Mouse (Mus musculus) thymus, postnatal 10 days (tissue): ENCODE results near the gene Shroom1.
"Not testable (repeated sequence)": the region's sequence is repeated elsewhere in the genome, so short reads cannot be mapped to it uniquely, and the experiment has no call there.

Source experiments
- DNase-seq, 2 experiments: peaks; one replicate each; pipeline ENCODE4 v3.0.0; 2021; ENCODE audit warnings: low spot score in 2 of 2

Gene Shroom1

GRCm38 (mm10) chr11:53456474-53457371, at the start of gene Shroom1, which contains the start of gene Gm10447:
Gene Shroom1, plus strand, starts transcription at chr11:53457205.
Gene Gm10447, minus strand, starts transcription at chr11:53457110.
- DNase-seq: no peak

- peak in 1 of 2 experiments; percentile 11 for DNase-seq
Observed at GRCm38 (mm10) chr11:53411738-53412137, 45.3 kb upstream of the Shroom1 start.

GRCm38 (mm10) chr11:53413871-53414270, 43.1 kb upstream of the Shroom1 start:
- DNase-seq: no peak

DNA sequence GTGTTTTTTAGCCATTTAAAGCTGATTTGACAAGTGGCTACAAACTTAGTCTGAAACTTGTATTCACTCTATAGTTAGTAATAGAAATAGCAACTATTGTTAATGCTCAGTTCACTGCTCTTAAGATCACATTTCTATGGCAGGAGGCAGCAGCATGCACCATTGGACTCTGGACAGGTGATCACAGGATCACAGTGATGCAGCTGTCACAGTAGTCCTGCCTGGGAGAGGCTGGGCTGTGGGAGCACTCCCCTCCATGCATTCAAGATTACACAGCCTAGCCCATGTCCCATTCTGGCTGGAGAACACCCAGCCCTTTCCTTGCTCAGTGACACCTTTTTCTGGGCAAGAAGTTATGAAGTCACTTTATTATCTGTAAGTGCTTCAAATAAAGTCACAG, 39.0 kb upstream of the Shroom1 start:
- DNase-seq: no peak

GRCm38 (mm10) chr11:53423036-53423435, 34.0 kb upstream of the Shroom1 start, which contains the start of gene Leap2:
Gene Leap2, minus strand, starts transcription at chr11:53423170.
- no peak for DNase-seq

GRCm38 (mm10) chr11:53424826-53425225, 32.2 kb upstream of the Shroom1 start:
- no peak for DNase-seq

- DNase-seq: no peak
Observed at GRCm38 (mm10) chr11:53425251-53425650, 31.8 kb upstream of the Shroom1 start.

DNA sequence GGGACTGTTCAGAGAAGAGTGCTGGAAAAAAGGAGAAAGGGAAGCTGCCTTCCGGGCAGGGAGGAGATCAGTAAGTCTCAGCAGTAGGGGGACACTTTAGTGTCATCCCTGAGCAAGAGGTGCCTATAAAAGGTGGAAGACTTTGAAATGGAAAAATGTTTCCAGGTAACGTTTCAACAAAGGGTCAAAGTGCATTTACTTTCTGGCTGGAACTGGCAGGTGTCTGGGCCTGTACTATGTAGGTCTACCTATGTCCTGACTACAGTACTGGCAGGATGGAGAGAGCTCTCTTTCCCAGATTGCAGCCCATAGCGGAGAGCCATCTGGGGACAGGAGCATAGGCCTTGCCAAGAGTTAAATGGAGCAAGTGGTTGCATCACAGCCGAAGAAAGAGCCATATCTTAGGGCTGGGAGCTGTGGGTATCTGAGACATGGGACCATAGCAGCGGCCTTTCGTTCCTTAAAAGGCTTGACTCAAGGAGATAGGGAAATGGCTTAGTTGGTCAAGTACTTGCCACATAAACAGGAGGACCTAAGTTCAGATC, 31.2 kb upstream of the Shroom1 start:
- DNase-seq: no peak

DNA sequence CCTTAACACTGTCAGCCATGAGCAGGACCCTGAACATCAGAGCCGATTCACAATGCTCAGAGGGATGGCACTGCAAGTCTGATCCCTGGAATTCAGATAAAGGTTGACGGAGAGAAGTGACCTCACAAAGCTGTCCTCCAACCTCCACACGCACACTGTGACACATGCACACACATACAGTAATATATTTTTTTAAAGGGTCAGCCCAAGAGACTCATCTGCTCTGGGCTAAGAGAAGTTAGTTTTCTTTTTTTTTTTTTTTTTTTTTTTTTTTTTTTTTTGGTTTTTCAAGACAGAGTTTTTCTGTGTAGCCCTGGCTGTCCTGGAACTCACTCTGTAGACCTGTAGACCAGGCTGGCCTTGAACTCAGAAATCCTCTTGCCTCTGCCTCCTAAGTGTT, 30.1 kb upstream of the Shroom1 start:
- DNase-seq: not testable (repeated sequence)

DNA sequence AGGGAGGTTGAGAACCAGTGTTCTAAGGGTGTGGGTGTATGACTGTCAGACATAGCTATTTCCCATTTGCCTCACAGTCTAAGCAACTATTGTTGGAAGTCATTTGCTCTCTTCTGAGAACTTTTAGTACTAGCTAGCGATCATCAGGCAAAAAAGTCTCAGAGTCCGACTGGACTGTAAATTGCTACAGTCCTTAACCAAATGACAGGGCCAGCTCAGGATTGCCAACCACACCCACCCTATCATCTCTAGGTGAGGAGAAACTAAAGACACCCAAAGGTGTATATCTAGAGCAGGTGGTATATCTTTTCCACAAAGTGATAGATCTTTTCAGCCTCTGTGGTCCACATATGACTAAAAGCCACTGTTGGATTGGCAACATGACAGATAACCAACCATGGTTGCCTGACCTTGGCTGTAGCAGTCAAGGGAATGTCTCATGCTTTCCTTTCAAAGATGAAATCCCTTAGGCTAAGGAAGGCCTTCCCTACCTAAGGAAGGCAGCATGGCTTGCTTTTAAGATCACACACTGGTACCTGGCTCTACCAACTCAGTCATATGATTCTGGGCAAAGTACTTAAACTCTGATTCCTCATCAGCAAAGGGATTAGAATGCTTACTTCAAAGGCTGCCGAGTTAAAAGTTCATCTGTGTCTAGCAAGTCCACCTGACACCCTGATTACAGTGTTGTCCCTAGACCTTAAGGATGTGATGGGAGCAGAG, 28.9 kb upstream of the Shroom1 start:
- DNase-seq: no peak

DNA sequence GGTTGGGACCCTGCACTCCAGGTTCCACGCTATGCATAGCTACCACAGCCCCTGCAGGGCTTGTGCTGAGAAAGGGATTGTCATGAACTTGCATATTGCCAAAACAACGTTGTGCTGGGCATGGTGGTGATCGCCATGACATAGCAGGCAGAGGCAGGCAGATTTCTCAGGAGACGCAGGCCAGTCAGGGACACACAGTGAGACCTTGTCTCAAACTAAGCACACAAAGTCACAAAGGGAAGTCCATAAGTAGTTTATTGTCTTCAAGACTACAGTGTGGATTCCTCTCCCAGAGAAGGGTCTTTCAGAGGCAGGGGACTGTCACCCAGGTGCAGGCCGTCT, 28.3 kb upstream of the Shroom1 start:
- no peak for DNase-seq

- DNase-seq: no peak
Observed at GRCm38 (mm10) chr11:53429182-53429581, 27.8 kb upstream of the Shroom1 start.

- no peak for DNase-seq
Observed at GRCm38 (mm10) chr11:53430300-53430669, 26.7 kb upstream of the Shroom1 start.

DNA sequence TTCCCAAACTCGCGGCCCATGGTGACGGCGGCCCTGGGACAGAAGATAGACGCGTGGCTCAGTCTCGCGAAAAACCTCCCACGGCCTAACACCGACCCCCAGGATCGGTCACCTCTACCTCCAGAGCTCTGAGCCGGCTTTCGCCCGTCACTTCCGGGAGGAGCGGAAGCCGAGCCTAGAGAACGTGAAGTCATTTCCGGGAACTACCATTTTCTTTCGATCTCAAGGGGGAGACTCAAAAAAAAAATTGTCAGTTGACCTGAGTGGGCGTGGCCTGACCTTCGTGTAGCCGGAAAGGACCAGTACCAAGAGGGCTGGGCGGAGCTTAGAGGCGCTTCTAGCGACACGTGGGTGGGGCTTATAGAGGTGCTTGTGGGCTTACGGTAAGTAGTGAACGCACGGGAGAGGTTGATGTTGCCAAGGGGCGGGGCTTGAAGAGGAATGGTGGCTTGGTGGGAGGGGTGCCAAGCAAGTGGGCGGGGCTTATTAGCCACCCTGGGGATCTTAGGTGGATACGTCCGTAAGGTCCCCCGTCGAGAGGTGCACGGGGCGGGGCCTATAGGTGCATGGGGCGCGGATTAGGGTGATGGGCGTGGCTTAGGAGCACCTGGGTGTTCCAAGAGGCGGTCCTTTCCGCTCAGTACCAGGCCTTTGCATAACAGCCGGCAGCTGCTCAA, 26.2 kb upstream of the Shroom1 start, which contains the start of the genes Uqcrq and Gdf9:
TSS of gene Uqcrq (minus strand) at position 162 of the 677 bp plus-strand sequence.
TSS of gene Gdf9 (plus strand) at position 354 of the 677 bp plus-strand sequence.
- DNase-seq: peak; percentile 99

DNA sequence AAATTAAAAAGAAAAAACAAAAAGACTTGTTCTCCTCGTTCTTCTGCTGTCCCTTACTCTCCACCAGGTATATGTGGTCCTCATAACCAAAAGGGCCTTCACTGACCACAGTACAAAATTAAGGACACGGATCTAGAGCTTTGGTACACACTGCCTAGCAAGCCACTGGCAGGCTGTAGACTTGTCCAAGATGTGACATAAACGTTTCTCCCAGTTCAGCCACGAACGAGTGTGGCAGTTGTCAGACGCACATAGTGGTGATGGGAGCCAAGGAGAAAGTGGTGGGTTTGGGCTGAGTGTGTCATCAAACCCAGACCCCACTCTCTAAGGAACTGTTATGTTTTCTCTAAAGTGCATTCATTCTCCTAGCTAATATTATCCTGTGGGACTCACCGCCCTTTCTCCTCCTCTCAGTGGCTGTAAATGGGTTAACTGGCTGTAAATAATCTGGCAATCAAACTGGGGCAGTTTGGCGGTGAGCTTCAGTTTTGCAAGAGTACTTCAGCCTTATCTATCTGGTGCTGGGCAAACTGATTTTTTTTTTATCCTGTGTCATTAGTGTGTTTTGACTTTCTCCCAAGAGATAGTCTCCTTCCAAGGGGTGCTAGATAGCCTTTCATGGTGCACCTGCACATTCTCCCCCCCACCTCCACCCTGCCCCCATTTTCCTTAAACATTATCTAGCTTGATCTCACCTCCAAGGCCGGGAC, 25.5 kb upstream of the Shroom1 start:
- DNase-seq: peak in 1 of 2 experiments; percentile 20

DNA sequence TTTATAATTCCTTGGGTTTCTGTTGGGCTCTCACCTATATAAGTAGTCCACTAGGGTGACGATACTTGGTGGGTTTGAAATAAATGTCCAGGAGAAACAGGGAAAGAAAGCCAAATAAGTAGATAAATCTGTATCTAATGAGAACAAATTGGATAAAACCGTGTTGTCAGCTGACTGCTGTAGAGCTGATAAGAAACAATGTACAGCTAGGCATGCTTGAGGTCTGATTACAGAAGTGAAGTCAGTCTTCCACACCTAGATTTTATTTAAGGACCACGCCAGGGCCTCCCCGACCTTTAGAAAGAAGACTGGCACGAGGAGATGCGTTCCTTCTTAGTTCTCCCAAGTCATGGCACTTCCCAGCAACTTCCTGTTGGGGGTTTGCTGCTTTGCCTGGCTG, 23.9 kb upstream of the Shroom1 start:
- DNase-seq: no peak

GRCm38 (mm10) chr11:53435504-53435903, 21.5 kb upstream of the Shroom1 start:
- no peak for DNase-seq

- no peak for DNase-seq
Observed at GRCm38 (mm10) chr11:53436338-53436737, 20.7 kb upstream of the Shroom1 start.

DNA sequence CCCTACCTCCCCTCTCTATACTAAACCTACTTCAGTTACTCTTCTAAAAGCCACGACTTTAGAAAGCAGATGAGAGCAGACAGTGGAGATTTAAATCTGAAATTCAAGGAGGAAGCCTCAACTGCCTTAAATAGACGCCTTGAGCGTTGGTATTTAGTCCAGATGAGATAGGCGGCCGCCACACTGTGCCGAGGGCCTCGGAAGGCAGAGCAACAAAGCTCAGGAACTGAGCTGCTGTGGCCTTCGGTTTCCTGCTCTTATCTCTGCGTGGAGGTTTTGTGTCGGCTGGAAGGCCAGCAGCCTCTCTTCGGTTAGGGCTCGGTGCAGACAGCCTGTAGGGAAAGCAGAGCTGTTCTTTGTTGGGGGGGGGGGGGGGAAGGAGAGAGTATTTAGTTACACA, 15.1 kb upstream of the Shroom1 start:
- peak; percentile 39 to 41 for DNase-seq

- peak; percentile 26 to 35 for DNase-seq
Observed at GRCm38 (mm10) chr11:53443861-53444260, 13.1 kb upstream of the Shroom1 start.

GRCm38 (mm10) chr11:53445562-53445961, 11.4 kb upstream of the Shroom1 start:
- DNase-seq: no peak
